25 mouse cellular contexts compared by ENCODE assay signal in the genomic region with DNA sequence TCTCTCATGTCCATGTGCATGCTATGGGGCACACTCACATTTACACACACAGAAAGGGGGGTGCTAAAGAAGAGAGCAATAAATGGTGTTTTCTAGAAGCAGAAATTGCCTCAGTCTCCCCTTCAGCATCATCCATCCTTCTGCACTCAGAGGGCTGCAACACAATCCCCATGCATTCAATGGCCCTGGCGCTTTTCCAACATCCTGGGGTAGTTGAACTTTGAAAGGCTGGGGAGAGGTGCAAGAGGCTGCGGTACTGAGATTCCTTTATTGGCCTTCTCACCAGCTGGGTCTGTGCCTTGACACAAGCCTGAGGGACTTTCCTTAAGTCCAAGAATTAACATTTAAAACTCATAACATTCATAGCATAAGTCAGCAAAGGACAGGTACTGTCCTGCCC. TPM values are rescaled to one million over a fixed set of nuclear protein-coding genes. Genes with fewer than 3 reads are reported as not detected.
DNase-seq lines count a peak whose midpoint lies in the region; ATAC-seq lines count a peak whose summit lies in the region.
"Had no signal": no experiment of that assay in that cellular context is flagged by ENCODE, and none has a peak within 500 bp of the region (broad histone marks: within the 10 kb centered on the region; RNA-seq: fewer than 3 reads in every experiment).

No protein-coding gene starts in this region.

- H3K4me3 ChIP-seq in kidney, embryonic 16.5 days (ENCODE audit: low read length), result no peak overlapping the region
- H3K4me3 ChIP-seq: embryonic facial prominence, embryonic 13.5 days; limb, embryonic 10.5 days; megakaryocyte, embryonic 14.5 days; midbrain, embryonic 15.5 days had no signal

- WGBS in kidney, embryonic 16.5 days, result 63% methylated on average over 2 of the region's 2 CpGs

- no peak overlapping the region for H3K9ac ChIP-seq in kidney, embryonic 16.5 days (replicated peaks; ENCODE audit: low read length)
- H3K9ac ChIP-seq: embryonic facial prominence, embryonic 13.5 days; hindbrain, embryonic 14.5 days; liver, postnatal 0 days; midbrain, embryonic 15.5 days had no signal

- no peak overlapping the region for H3K27ac ChIP-seq in kidney, embryonic 16.5 days (ENCODE audit: low read length)
- H3K27ac ChIP-seq: embryonic facial prominence, embryonic 13.5 days; hindbrain, embryonic 14.5 days; limb, embryonic 10.5 days; midbrain, embryonic 15.5 days had no signal

- H3K27me3 ChIP-seq in kidney, embryonic 16.5 days (ENCODE audit: insufficient read depth, low read length), result peaks cover 63% of the 10 kb centered on the region

- H3K36me3 ChIP-seq in kidney, embryonic 16.5 days (ENCODE audit: insufficient read depth, low read length), result no peaks in the 10 kb centered on the region
- H3K36me3 ChIP-seq: embryonic facial prominence, embryonic 13.5 days; limb, embryonic 10.5 days; midbrain, embryonic 15.5 days had no signal

- no peak overlapping the region for H3K4me2 ChIP-seq in kidney, embryonic 16.5 days (replicated peaks; ENCODE audit: low read depth, low read length)
- H3K4me2 ChIP-seq: embryonic facial prominence, embryonic 13.5 days; heart, embryonic 11.5 days; hindbrain, embryonic 14.5 days; midbrain, embryonic 15.5 days had no signal

- DNase-seq in adrenal gland, postnatal 25 days, result peak; percentile 33
- DNase-seq in adrenal gland, adult (ENCODE audit: inconsistent age in 2 of 2, low spot score in 1 of 2), result no peak
- peak; percentile 20 for DNase-seq in kidney, adult 11 months
- DNase-seq in right cerebral cortex, postnatal 14 days, result peak; percentile 27
- no peak for DNase-seq in right cerebral cortex, postnatal 36 days (ENCODE audit: low spot score in 2 of 2)
- peak; percentile 33 to 52 for DNase-seq in kidney, postnatal 4 days
- DNase-seq in heart, postnatal 10 days, result no peak
- DNase-seq: cerebellum, adult 9-10 months; heart, postnatal 14 days; liver, postnatal 0 days; lung, postnatal 14 days; thymus, postnatal 25 days had no signal

- peaks cover 6% of the 10 kb centered on the region; the same call in 1 of the 2 replicates for H3K4me1 ChIP-seq in kidney, embryonic 16.5 days (ENCODE audit: insufficient read depth, low read length)

- ATAC-seq in kidney, embryonic 16.5 days (ENCODE audit: low FRiP score, low TSS enrichment), result no peak
- ATAC-seq: CD4-positive, CD25-positive, alpha-beta regulatory T cell, adult 4 months; forebrain, embryonic 16.5 days; intestine, embryonic 16.5 days; liver, postnatal 0 days; midbrain, embryonic 15.5 days; Patski had no signal

- no peaks in the 10 kb centered on the region for H3K9me3 ChIP-seq in kidney, embryonic 16.5 days (ENCODE audit: low read length)
- H3K9me3 ChIP-seq: embryonic facial prominence, embryonic 13.5 days; limb, embryonic 10.5 days; megakaryocyte, embryonic 14.5 days; midbrain, embryonic 15.5 days had no signal

- intact Hi-C loops in heart, postnatal 10 days (cut with DNase I), result loop anchor here (5.0 kb wide), 1 partner anchor 324 kb away; no protein-coding TSS in a partner anchor

RNA-seq across cellular contexts. Expression of a gene that starts 8.0 kb away (rescaled TPM):
- total RNA-seq in adrenal gland, postnatal 25 days (2021), result 60.0 and 64.0 TPM in 2 replicates
- 1.4 and 2.0 TPM in 2 replicates for polyA plus RNA-seq in kidney, embryonic 16.5 days (2015; fragmentation: Nextera tagmentation; extraction: Ambion mirVana)
- total RNA-seq in heart, postnatal 10 days (2021), result under 1 TPM; 0.41 to 0.87 TPM
- total RNA-seq: neutrophil, adult 5-6 weeks had no signal
- polyA plus RNA-seq: CD4-positive, CD25-positive, alpha-beta regulatory T cell, adult 4 months; liver, adult 2 months had no signal

Comparison
In these comparisons a context has a peak if more than half of its experiments do, and no peak if none do; other contexts are left out.
1. DNase-seq: peak in adrenal gland, postnatal 25 days (single experiment), kidney, adult 11 months (single experiment), right cerebral cortex, postnatal 14 days (single experiment) and kidney, postnatal 4 days (2 of 2); none in adrenal gland, adult (0 of 2), right cerebral cortex, postnatal 36 days (0 of 2) and heart, postnatal 10 days (0 of 2).
2. RNA of a gene that starts 8.0 kb away (total RNA-seq): 60.0 to 64.0 TPM in adrenal gland, postnatal 25 days; 0.41 to 0.87 TPM in heart, postnatal 10 days; every median in the first group is over 10 times any median in the second.